Mouse (Mus musculus): ENCODE measurements around the gene Usp24. TPM values are rescaled to one million over a fixed set of nuclear protein-coding genes. Genes with fewer than 3 reads are reported as not detected.

Usp24 gene
- total and polyA plus RNA-seq, 2 experiments from 2014 or later: 10.2 to 28.6 TPM

DNA sequence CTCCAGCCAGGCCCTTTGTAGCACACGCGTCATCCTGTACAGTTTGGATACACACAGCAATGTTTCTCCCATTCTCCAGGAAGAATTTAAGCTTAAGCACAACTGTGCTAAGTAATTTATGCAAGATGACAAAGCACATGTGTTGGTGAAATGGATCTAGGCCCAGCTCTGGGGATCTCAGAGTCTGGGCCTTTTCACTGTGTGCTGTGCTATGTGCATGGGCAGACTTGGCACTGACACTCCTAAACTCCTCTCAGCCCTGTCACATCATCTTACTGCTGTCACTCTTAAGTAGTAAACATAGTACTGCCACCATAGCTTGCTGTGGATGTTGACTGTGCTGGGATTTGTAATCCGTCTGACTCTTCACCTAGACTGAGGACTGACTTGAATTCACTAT is 106.6 kb downstream of the Usp24 start:
- Histone ChIP-seq H3K27ac (ENCODE audit: low read depth, low read length) (no peak overlapping the region), H3K27me3 (ENCODE audit: insufficient read depth, low read length) (no peaks in the 10 kb centered on the region), H3K9me3 (ENCODE audit: low read length) (no peaks in the 10 kb centered on the region), H3K4me3 (ENCODE audit: low read depth, low read length) (no peak overlapping the region), H3K4me2 (ENCODE audit: low read depth, low read length, poor library complexity, severe bottlenecking) (no peak overlapping the region), H3K9ac (replicated peaks; ENCODE audit: low read length, poor library complexity, severe bottlenecking) (no peak overlapping the region), H3K36me3 (ENCODE audit: insufficient read depth, low read length) (peaks cover 62% of the 10 kb centered on the region), H3K4me1 (ENCODE audit: insufficient read depth, low read length) (no peaks in the 10 kb centered on the region)
- WGBS: 97% methylated on average over 3 of the region's 3 CpGs
- ATAC-seq (ENCODE audit: low FRiP score): no peak
- no peak for TF ChIP-seq CTCF (IDR thresholded peaks at IDR 0.05)
- no peak for DNase-seq (ENCODE audit: low spot score)

DNA sequence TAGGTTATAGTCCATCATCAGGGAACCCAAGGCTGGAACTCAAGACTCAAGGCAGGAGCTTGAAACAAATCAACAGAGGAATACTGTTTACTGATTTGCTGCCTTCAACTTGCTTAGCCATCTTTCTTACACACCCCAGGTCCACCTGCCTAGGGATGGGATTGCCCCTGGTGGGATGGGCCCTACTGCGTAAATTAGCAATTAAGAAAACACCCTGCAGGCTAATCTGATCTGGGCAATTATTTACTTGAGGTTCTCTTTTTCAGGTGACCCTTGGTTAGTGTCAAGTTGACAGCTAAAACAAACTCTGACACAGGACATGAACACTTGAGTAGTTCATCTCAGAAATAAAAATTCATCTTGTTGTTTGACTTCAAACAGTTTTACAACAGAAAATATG is 108.5 kb downstream of the Usp24 start:
- Histone ChIP-seq H3K4me2 (ENCODE audit: low read depth, low read length, poor library complexity, severe bottlenecking) (no peak overlapping the region), H3K4me3 (ENCODE audit: low read depth, low read length) (no peak overlapping the region), H3K4me1 (ENCODE audit: insufficient read depth, low read length) (no peaks in the 10 kb centered on the region), H3K36me3 (ENCODE audit: insufficient read depth, low read length) (peaks cover 49% of the 10 kb centered on the region), H3K27me3 (ENCODE audit: insufficient read depth, low read length) (no peaks in the 10 kb centered on the region), H3K9ac (replicated peaks; ENCODE audit: low read length, poor library complexity, severe bottlenecking) (no peak overlapping the region), H3K9me3 (ENCODE audit: low read length) (no peaks in the 10 kb centered on the region), H3K27ac (ENCODE audit: low read depth, low read length) (no peak overlapping the region)
- no peak for TF ChIP-seq CTCF (IDR thresholded peaks at IDR 0.05)
- ATAC-seq (ENCODE audit: low FRiP score) (no peak), DNase-seq (ENCODE audit: low spot score) (no peak)
- 90% methylated on average over 1 of the region's 1 CpGs for WGBS

DNA sequence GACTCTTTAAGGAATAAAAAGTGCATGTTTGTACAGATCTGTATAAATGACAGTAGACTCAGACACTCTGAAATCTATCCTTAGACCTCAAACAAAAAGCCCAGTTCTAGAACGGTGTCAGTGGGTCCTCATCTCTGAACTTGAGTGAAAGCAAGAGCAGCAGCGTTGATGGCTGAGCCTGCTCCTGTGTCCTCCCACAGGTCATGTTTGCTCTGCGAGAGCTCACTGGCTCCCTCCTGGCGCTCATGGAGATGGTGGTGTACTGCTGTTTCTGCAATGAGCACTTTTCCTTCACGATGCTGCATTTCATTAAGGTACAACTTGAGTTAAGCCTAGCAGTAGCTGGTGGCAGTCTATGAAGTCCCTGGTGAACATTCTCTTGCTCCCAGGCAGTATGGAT is 110.3 kb downstream of the Usp24 start:
- H3K9ac ChIP-seq (replicated peaks; ENCODE audit: low read length, poor library complexity, severe bottlenecking): no peak overlapping the region
- H3K36me3 ChIP-seq (ENCODE audit: insufficient read depth, low read length): peaks cover 52% of the 10 kb centered on the region
- H3K4me1 ChIP-seq (ENCODE audit: insufficient read depth, low read length): no peaks in the 10 kb centered on the region
- H3K27me3 ChIP-seq (ENCODE audit: insufficient read depth, low read length): no peaks in the 10 kb centered on the region
- 67% methylated on average over 5 of the region's 5 CpGs for WGBS
- no peak overlapping the region for H3K4me3 ChIP-seq (ENCODE audit: low read depth, low read length)
- no peak for ATAC-seq (ENCODE audit: low FRiP score)
- H3K4me2 ChIP-seq (ENCODE audit: low read depth, low read length, poor library complexity, severe bottlenecking): no peak overlapping the region
- no peaks in the 10 kb centered on the region for H3K9me3 ChIP-seq (ENCODE audit: low read length)
- H3K27ac ChIP-seq (ENCODE audit: low read depth, low read length): no peak overlapping the region
- peak; percentile 22 for DNase-seq (ENCODE audit: low spot score)
- TF ChIP-seq CTCF (IDR thresholded peaks at IDR 0.05): peak; percentile 46

DNA sequence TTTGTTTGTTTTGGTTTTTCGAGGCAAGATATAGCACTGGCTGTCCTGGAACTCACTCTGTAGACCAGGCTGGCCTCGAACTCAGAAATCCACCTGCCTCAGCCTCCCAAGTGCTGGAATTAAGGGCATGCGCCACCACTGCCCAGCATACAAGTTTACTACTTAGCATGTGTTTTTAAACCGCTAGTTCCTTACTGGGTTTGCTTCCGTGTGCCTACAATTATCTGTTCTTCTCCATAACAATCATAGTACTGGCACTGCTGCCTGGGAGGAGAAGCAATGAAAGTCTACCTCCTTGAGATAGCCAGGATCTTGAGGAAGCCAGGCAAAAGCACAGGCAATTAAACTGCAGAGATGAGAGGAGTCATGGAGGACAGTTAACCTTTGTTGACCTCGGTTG is 112.6 kb downstream of the Usp24 start:
- H3K9ac ChIP-seq (replicated peaks; ENCODE audit: low read length, poor library complexity, severe bottlenecking): no peak overlapping the region
- no peak overlapping the region for H3K4me3 ChIP-seq (ENCODE audit: low read depth, low read length)
- peaks cover 59% of the 10 kb centered on the region for H3K36me3 ChIP-seq (ENCODE audit: insufficient read depth, low read length)
- no peaks in the 10 kb centered on the region for H3K27me3 ChIP-seq (ENCODE audit: insufficient read depth, low read length)
- H3K4me2 ChIP-seq (ENCODE audit: low read depth, low read length, poor library complexity, severe bottlenecking): no peak overlapping the region
- H3K9me3 ChIP-seq (ENCODE audit: low read length): no peaks in the 10 kb centered on the region
- 95% methylated on average over 6 of the region's 6 CpGs for WGBS
- TF ChIP-seq CTCF (IDR thresholded peaks at IDR 0.05): no peak
- H3K27ac ChIP-seq (ENCODE audit: low read depth, low read length): no peak overlapping the region
- ATAC-seq (ENCODE audit: low FRiP score) (no peak), DNase-seq (ENCODE audit: low spot score) (no peak)
- H3K4me1 ChIP-seq (ENCODE audit: insufficient read depth, low read length): no peaks in the 10 kb centered on the region

DNA sequence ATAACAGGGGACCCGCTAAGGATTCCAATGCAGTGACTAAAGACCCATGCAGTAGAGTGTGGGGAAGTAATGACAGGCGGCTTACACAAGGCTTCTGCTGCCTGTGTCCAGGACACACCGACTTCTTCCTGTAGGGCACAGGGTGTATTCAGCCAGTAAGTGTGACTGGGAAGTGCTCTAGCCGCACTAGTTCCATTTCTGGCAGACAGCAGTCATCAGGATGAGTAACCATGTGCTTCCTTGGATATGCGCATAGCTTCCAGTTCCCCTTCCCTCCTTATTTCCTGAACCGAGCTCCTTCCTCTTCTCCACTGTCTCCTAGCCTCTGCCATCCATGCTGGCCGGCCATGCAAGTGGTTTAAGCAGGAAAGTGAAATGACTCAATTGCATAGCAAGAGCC is 113.1 kb downstream of the Usp24 start:
- Histone ChIP-seq H3K4me2 (ENCODE audit: low read depth, low read length, poor library complexity, severe bottlenecking) (no peak overlapping the region), H3K4me1 (ENCODE audit: insufficient read depth, low read length) (no peaks in the 10 kb centered on the region), H3K27me3 (ENCODE audit: insufficient read depth, low read length) (no peaks in the 10 kb centered on the region), H3K4me3 (ENCODE audit: low read depth, low read length) (no peak overlapping the region), H3K9ac (replicated peaks; ENCODE audit: low read length, poor library complexity, severe bottlenecking) (no peak overlapping the region), H3K9me3 (ENCODE audit: low read length) (no peaks in the 10 kb centered on the region), H3K36me3 (ENCODE audit: insufficient read depth, low read length) (peaks cover 56% of the 10 kb centered on the region), H3K27ac (ENCODE audit: low read depth, low read length) (no peak overlapping the region)
- WGBS: 85% methylated on average over 7 of the region's 7 CpGs
- no peak for TF ChIP-seq CTCF (IDR thresholded peaks at IDR 0.05)
- ATAC-seq (ENCODE audit: low FRiP score) (no peak), DNase-seq (ENCODE audit: low spot score) (no peak)

DNA sequence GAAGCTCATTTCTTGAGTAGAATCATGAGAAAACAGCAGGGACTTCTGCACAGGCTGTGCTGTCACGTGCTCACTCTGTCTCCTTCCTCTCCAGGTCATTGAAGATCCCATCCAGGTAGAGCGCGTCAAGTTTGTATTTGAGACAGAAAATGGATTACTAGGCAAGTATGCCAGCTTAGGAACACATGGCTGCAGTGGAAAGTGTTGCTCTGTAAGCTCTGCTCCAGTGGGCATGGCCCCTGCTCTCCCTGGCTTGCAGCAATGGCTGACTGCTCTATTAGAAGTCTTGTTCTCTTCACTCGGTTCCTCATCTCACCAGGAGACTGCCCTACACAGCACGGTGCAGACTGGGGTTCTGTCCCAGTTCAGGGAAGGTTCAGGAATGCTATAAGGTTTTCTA is 114.4 kb downstream of the Usp24 start:
- ATAC-seq (ENCODE audit: low FRiP score): no peak
- Histone ChIP-seq H3K27ac (ENCODE audit: low read depth, low read length) (no peak overlapping the region), H3K9ac (replicated peaks; ENCODE audit: low read length, poor library complexity, severe bottlenecking) (no peak overlapping the region), H3K4me3 (ENCODE audit: low read depth, low read length) (no peak overlapping the region), H3K27me3 (ENCODE audit: insufficient read depth, low read length) (no peaks in the 10 kb centered on the region), H3K4me2 (ENCODE audit: low read depth, low read length, poor library complexity, severe bottlenecking) (no peak overlapping the region), H3K4me1 (ENCODE audit: insufficient read depth, low read length) (no peaks in the 10 kb centered on the region), H3K36me3 (ENCODE audit: insufficient read depth, low read length) (peaks cover 51% of the 10 kb centered on the region), H3K9me3 (ENCODE audit: low read length) (no peaks in the 10 kb centered on the region)
- no peak for DNase-seq (ENCODE audit: low spot score)
- TF ChIP-seq CTCF (IDR thresholded peaks at IDR 0.05): no peak
- WGBS: 91% methylated on average over 5 of the region's 5 CpGs
